Mouse (Mus musculus) lung, postnatal 0 days (tissue): ENCODE measurements around the gene Grik4.

Experiments
- CTCF ChIP-seq: IDR thresholded peaks from 2 replicates; pipeline ENCODE4 v1.5.1; 2016; ENCODE audit warnings: antibody characterized with exemption, mild to moderate bottlenecking
- EP300 ChIP-seq: IDR thresholded peaks from 2 replicates; pipeline ENCODE4 v1.6.1; 2016; ENCODE audit warnings: antibody characterized with exemption, mild to moderate bottlenecking, control low read depth

GRCm38 (mm10) chr9:42797276-42797675, 147.0 kb downstream of the Grik4 start:
- TF ChIP-seq EP300 (no peak), CTCF (no peak)
